8 mouse cellular contexts compared by ENCODE assay signal in the genomic region with DNA sequence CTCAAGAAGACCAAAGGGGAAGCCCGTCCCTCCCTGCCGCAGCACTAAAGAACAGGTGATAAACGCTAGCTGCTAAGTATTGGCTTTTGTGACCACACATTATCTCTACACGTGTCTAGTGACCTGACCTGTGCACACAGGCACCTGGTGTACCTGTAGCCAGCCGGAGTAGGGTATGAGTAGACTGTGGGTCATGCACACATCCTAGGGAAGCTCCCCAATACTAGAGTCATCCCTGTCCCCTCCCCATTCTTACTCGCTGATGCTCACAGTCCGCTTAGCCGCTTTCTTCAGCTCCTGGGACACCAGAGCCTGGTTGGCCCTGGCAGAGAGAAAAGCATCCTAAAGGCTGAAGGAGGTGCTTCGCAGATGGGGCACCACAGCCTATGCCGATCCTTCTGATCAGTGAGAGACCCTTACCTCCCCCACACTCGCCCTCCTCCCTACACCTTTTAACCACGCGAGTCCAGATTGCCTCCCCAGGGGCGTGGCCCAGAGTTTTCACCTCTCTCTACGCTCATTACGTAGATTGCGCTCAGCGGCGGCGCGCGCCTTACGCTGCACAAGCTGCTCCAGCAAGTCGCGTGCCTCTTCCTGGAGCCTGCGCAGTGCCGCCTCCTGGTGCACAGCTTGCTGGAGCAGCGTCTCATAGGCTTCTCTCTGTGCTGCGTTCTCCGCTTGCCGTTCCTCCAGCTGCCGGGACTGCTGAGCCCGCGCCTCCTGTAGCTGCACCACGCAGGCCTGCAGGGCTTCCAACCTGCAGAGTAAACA. TPM values are rescaled to one million over a fixed set of nuclear protein-coding genes. Genes with fewer than 3 reads are reported as not detected.
A peak's percentile ranks its signal among the peaks of the same experiment; 100 is the strongest.
DNase-seq lines count a peak whose midpoint lies in the region; ATAC-seq lines count a peak whose summit lies in the region.

No protein-coding gene starts in this region.

- peaks cover 23% of the 10 kb centered on the region for H3K4me1 ChIP-seq in forebrain, embryonic 13.5 days
- peaks cover 22% of the 10 kb centered on the region for H3K4me1 ChIP-seq in hindbrain, embryonic 13.5 days (replicated peaks)
- peaks cover 26% of the 10 kb centered on the region for H3K4me1 ChIP-seq in lung, embryonic 15.5 days

- H3K9me3 ChIP-seq in forebrain, embryonic 13.5 days (replicated peaks), result no peaks in the 10 kb centered on the region
- H3K9me3 ChIP-seq in hindbrain, embryonic 13.5 days, result no peaks in the 10 kb centered on the region
- no peaks in the 10 kb centered on the region for H3K9me3 ChIP-seq in lung, embryonic 15.5 days

- 0 out of 2 replicates have a peak, but pooled peaks cover under 1% of the 10 kb centered on the region for H3K36me3 ChIP-seq in forebrain, embryonic 13.5 days (ENCODE audit: poor library complexity, severe bottlenecking)
- H3K36me3 ChIP-seq in hindbrain, embryonic 13.5 days, result peaks cover 11% of the 10 kb centered on the region; the same call in 1 of the 2 replicates
- H3K36me3 ChIP-seq in lung, embryonic 15.5 days, result no peaks in the 10 kb centered on the region

- H3K4me3 ChIP-seq in forebrain, embryonic 13.5 days, result peak overlapping the region; percentile 40
- peak overlapping the region; percentile 34 for H3K4me3 ChIP-seq in hindbrain, embryonic 13.5 days
- peak overlapping the region; percentile 22 for H3K4me3 ChIP-seq in lung, embryonic 15.5 days

- intact Hi-C loops in heart, postnatal 25 days (cut with DNase I), result no loop called here

- H3K4me2 ChIP-seq in forebrain, embryonic 13.5 days, result peak overlapping the region; percentile 72
- peak overlapping the region; percentile 61 for H3K4me2 ChIP-seq in hindbrain, embryonic 13.5 days
- peak overlapping the region; percentile 61 for H3K4me2 ChIP-seq in lung, embryonic 15.5 days

- peaks cover 24% of the 10 kb centered on the region for H3K27me3 ChIP-seq in forebrain, embryonic 13.5 days
- peaks cover 34% of the 10 kb centered on the region for H3K27me3 ChIP-seq in hindbrain, embryonic 13.5 days
- H3K27me3 ChIP-seq in lung, embryonic 15.5 days, result peaks cover 18% of the 10 kb centered on the region; the same call in 1 of the 2 replicates

- peak overlapping the region; percentile 68 for H3K9ac ChIP-seq in forebrain, embryonic 13.5 days
- H3K9ac ChIP-seq in hindbrain, embryonic 13.5 days, result peak overlapping the region; percentile 73
- H3K9ac ChIP-seq in lung, embryonic 15.5 days, result peak overlapping the region; percentile 33

- H3K27ac ChIP-seq in forebrain, embryonic 13.5 days, result peak overlapping the region; percentile 49
- H3K27ac ChIP-seq in hindbrain, embryonic 13.5 days, result peak overlapping the region; percentile 83
- H3K27ac ChIP-seq in lung, embryonic 15.5 days, result no peak overlapping the region

- peak; percentile 93 for ATAC-seq in forebrain, embryonic 13.5 days
- ATAC-seq in hindbrain, embryonic 13.5 days (ENCODE audit: low FRiP score), result peak; percentile 90
- ATAC-seq in lung, embryonic 15.5 days (ENCODE audit: borderline replicate concordance, extremely low read depth, low FRiP score, low TSS enrichment), result peak; percentile 69

- WGBS in forebrain, embryonic 13.5 days, result 8% methylated on average over 35 of the region's 35 CpGs
- WGBS in hindbrain, embryonic 13.5 days, result 12% methylated on average over 35 of the region's 35 CpGs
- 10% methylated on average over 35 of the region's 35 CpGs for WGBS in lung, embryonic 15.5 days

- peak; percentile 50 to 58 for DNase-seq in heart, adult 18-20 months
- DNase-seq in heart, postnatal 25 days (ENCODE audit: low spot score), result no peak
- peak; percentile 83 to 90 for DNase-seq in layer of hippocampus, postnatal 14 days (ENCODE audit: low spot score in 2 of 2)
- DNase-seq in ovary, postnatal 10 days (ENCODE audit: low spot score), result peak; percentile 45
- DNase-seq in thymus, postnatal 4 days, result peak; percentile 87

RNA-seq across cellular contexts. Expression of a gene that starts 5.6 kb away (rescaled TPM):
- total RNA-seq in heart, adult 18-20 months (2021), result 1 to 10 TPM; 5.5 to 7.4 TPM
- 10 to 100 TPM; 11.4 to 12.6 TPM for total RNA-seq in heart, postnatal 25 days (2021)
- polyA plus RNA-seq in forebrain, embryonic 13.5 days (2015; fragmentation: Nextera tagmentation; extraction: Ambion mirVana), result 14.4 and 14.5 TPM in 2 replicates
- polyA plus RNA-seq in hindbrain, embryonic 13.5 days (2015; fragmentation: Nextera tagmentation; extraction: Ambion mirVana), result 17.5 and 20.8 TPM in 2 replicates
- 10 to 100 TPM; 37.0 to 40.1 TPM for total RNA-seq in layer of hippocampus, postnatal 14 days (2021)
- 16.2 and 18.3 TPM in 2 replicates for polyA plus RNA-seq in lung, embryonic 15.5 days (2015; fragmentation: Nextera tagmentation; extraction: Ambion mirVana)

RNA-seq across cellular contexts. Expression of a gene that starts 20.4 kb away (rescaled TPM):
- total RNA-seq in heart, adult 18-20 months (2021), result 10 to 100 TPM; 68.5 to 72.5 TPM
- 10 to 100 TPM; 57.4 to 65.4 TPM for total RNA-seq in heart, postnatal 25 days (2021)
- 4.4 and 4.6 TPM in 2 replicates for polyA plus RNA-seq in forebrain, embryonic 13.5 days (2015; fragmentation: Nextera tagmentation; extraction: Ambion mirVana)
- 9.7 and 10.0 TPM in 2 replicates for polyA plus RNA-seq in hindbrain, embryonic 13.5 days (2015; fragmentation: Nextera tagmentation; extraction: Ambion mirVana)
- total RNA-seq in layer of hippocampus, postnatal 14 days (2021), result 10 to 100 TPM; 14.2 to 18.3 TPM
- 41.2 and 45.9 TPM in 2 replicates for polyA plus RNA-seq in lung, embryonic 15.5 days (2015; fragmentation: Nextera tagmentation; extraction: Ambion mirVana)

RNA-seq across cellular contexts. Expression of a gene that starts 51.4 kb away (rescaled TPM):
- 10 to 100 TPM; 31.3 to 35.1 TPM for total RNA-seq in heart, adult 18-20 months (2021)
- total RNA-seq in heart, postnatal 25 days (2021), result 10 to 100 TPM; 31.6 to 35.9 TPM
- 4.8 and 6.0 TPM in 2 replicates for polyA plus RNA-seq in forebrain, embryonic 13.5 days (2015; fragmentation: Nextera tagmentation; extraction: Ambion mirVana)
- polyA plus RNA-seq in hindbrain, embryonic 13.5 days (2015; fragmentation: Nextera tagmentation; extraction: Ambion mirVana), result 7.6 and 11.6 TPM in 2 replicates
- total RNA-seq in layer of hippocampus, postnatal 14 days (2021), result 10 to 100 TPM; 18.1 to 22.4 TPM
- 105 and 109 TPM in 2 replicates for polyA plus RNA-seq in lung, embryonic 15.5 days (2015; fragmentation: Nextera tagmentation; extraction: Ambion mirVana)
